Mouse (Mus musculus): ENCODE results near the gene Msi1. TPM values are rescaled to one million over a fixed set of nuclear protein-coding genes. Genes with fewer than 3 reads are reported as not detected.

Msi1 gene
- polyA plus RNA-seq, 1 experiment from 2014 or later, result 29.5 TPM

DNA sequence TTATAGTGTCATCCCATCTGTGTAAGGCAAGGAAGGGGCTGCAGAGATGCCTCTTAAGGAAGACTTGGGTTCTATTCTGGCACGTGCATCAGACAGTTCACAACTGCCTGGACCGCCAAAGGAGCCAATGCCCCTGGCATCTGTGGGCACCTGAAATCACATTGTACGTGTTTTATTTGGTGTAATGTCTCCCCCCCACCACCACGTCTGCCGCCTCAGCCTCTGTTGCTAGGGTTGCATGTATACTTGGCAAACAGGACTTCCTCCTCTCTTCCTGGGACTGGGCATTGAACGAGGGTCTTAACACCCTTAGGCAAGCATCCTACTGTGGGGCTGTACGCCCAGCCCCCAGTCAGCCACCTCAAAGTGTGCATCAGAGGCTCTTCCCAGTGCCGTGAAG, 24.2 kb upstream of the Msi1 start:
- Histone ChIP-seq H3K4me2 (no peak overlapping the region), H3K27ac (no peak overlapping the region), H3K27me3 (no peaks in the 10 kb centered on the region), H3K36me3 (no peaks in the 10 kb centered on the region), H3K4me3 (replicated peaks) (no peak overlapping the region), H3K9me3 (no peaks in the 10 kb centered on the region), H3K4me1 (replicated peaks) (peaks cover 14% of the 10 kb centered on the region), H3K9ac (replicated peaks) (no peak overlapping the region)
- WGBS, result 60% methylated on average over 8 of the region's 8 CpGs
- ATAC-seq (ENCODE audit: insufficient number of reproducible peaks, insufficient read depth, low FRiP score, low TSS enrichment, low read depth), result no peak

DNA sequence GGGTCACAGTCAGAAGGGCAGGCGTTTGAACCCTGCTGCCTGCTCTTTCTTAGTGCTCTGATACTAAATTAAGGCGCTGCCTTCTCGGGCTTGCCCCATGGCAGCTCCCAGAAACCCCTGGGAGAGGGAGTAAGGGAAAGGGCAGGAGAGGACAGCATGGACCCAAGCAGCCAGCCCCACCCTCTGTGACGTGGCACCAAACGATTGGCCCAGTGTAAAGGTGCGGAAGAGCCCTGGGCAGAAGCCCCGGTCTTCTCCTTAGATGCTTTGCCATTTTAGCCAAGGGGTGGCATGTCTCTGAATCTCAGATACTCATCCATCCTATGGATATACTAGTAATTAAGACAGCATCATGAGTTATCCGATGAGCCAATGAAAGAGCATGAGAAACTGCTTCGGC, 21.3 kb upstream of the Msi1 start:
- Histone ChIP-seq H3K4me2 (peak overlapping the region; percentile 20), H3K4me1 (replicated peaks) (peaks cover 14% of the 10 kb centered on the region), H3K27me3 (no peaks in the 10 kb centered on the region), H3K36me3 (no peaks in the 10 kb centered on the region), H3K9ac (replicated peaks) (no peak overlapping the region), H3K4me3 (replicated peaks) (no peak overlapping the region; the same call in 1 of the 2 replicates), H3K27ac (no peak overlapping the region), H3K9me3 (no peaks in the 10 kb centered on the region)
- 31% methylated on average over 9 of the region's 9 CpGs for WGBS
- 0 out of 2 replicates have a peak, but pooled peaks have one; percentile 35 for ATAC-seq (ENCODE audit: insufficient number of reproducible peaks, insufficient read depth, low FRiP score, low TSS enrichment, low read depth)

DNA sequence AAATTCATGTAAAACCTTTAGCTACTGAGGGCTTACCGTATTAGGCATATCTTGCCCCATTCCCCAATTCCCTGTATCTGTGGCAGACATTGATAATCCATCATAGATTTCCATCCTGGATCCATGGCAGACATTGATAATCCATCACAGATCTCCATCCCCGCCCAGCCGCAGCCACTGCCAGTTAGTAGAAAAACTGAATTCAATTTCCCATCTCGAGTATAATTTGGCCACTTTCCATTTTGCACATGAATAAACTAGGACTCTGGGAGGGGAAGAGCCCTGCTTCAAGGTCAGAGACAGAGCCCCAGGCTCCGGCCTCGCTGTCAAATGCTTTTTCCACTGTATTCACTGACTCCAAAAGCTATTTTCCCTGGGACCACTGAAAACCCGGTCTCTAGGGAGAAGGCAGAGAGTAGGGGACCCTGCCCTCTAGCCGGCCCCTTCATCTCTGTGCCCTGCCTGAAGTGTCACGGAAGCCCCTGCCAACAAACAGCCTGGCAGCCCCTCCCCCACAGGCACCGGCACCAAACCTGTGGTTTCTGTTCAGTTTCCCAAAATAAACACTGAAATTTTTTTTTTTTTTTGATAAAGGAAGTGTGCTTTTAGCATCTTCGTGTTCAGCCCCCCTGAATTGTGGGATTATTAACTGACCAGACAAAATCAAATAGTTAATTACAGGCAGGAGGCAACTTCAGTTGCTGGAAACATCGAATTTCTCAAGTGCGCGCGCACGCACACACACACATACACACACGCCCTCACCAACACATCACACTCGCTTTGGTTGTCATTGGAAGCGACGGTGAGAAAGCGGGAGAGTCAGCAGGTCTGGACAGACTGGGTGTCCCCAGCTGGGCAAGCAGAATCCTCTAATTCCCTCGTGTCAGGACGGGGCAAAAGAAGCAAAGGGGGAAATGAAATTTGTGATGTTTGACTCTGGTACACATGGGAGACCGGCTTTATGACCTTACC, 14.0 kb upstream of the Msi1 start:
- H3K27ac ChIP-seq, result no peak overlapping the region
- H3K4me1 ChIP-seq (replicated peaks), result peaks cover 3% of the 10 kb centered on the region; the same call in 1 of the 2 replicates
- H3K4me3 ChIP-seq (replicated peaks), result 0 out of 2 replicates have a peak overlapping the region, but pooled peaks have one; percentile 1
- no peaks in the 10 kb centered on the region for H3K36me3 ChIP-seq
- peak overlapping the region; percentile 42 for H3K4me2 ChIP-seq
- no peaks in the 10 kb centered on the region for H3K27me3 ChIP-seq
- 60% methylated on average over 24 of the region's 24 CpGs for WGBS
- no peak for ATAC-seq (ENCODE audit: insufficient number of reproducible peaks, insufficient read depth, low FRiP score, low TSS enrichment, low read depth)
- H3K9ac ChIP-seq (replicated peaks), result no peak overlapping the region
- H3K9me3 ChIP-seq, result peaks cover 12% of the 10 kb centered on the region; the same call in 1 of the 2 replicates

DNA sequence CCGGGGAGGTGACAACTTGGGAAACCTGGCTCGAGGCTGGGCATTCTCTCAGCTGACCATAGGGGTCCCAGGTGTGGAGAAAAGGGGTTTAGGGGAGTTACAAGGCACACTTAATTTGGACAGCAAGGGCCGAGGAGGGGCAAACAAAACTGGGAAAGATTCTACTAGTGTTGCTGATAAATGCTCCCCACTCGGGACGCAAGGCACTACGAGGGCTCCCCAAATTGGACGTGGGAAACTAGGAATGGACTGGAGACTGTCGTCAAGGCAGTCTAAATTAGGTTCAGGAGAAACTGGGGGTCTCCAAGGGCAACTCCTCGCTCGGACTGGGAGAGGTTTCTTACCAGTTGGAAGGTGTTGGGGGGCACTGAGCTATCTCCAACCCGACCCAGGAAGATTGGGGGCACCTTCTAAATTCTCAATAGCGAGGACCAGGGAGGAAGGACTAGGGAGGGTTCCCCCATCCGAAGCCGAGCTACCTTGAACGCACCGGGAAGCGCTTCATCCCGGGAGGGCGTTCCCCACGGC, 504 bp upstream of the Msi1 start:
- Histone ChIP-seq H3K4me3 (replicated peaks) (peak overlapping the region; percentile 98), H3K4me1 (replicated peaks) (peaks cover 44% of the 10 kb centered on the region), H3K4me2 (peak overlapping the region; percentile 93), H3K9me3 (no peaks in the 10 kb centered on the region), H3K36me3 (peaks cover 24% of the 10 kb centered on the region), H3K27ac (peak overlapping the region; percentile 91), H3K9ac (replicated peaks) (peak overlapping the region; percentile 99), H3K27me3 (peaks cover 13% of the 10 kb centered on the region; the same call in 1 of the 2 replicates)
- ATAC-seq (ENCODE audit: insufficient number of reproducible peaks, insufficient read depth, low FRiP score, low TSS enrichment, low read depth), result no peak; the same call in 1 of the 2 replicates
- whole genome bisulfite sequencing, result under 1% methylated on average over 20 of the region's 20 CpGs

DNA sequence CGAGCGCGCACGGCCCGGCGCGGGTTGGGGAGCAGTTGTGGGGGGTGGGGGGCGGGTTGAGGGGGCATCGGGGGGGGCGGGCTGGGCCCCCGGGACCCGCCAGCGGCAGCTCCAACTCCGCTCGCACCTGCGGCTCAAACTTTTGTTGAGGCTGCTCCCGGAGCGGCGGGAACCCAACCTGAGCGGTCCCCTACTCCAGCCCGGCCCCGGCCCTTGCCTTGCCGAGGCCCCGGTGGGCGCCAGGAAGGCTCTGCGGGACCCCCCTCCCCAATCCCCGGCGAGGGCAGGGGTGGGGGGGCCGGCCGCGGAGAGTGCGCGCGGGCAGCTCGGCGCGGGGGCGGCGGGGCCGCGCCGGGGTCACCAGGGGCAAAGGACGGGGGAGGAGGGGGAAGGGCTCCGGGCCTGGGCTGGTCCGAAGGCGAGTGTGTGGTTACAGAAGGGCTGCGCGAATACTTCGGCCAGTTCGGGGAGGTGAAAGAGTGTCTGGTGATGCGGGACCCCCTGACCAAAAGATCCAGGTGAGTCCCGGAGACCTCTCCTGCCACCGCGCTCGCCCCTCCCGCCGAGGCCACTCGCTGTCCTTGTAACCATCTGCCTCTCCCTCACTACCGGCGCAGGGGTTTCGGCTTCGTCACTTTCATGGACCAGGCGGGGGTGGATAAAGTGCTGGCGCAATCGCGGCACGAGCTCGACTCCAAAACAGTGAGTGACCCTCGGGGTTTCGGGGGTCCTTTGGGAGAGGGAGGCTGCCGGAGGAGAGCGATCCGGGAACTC, 975 bp downstream of the Msi1 start:
- Histone ChIP-seq H3K9ac (replicated peaks) (peak overlapping the region; percentile 99), H3K4me3 (replicated peaks) (peak overlapping the region; percentile 98), H3K4me2 (peak overlapping the region; percentile 93), H3K36me3 (peaks cover 28% of the 10 kb centered on the region), H3K4me1 (replicated peaks) (peaks cover 59% of the 10 kb centered on the region), H3K27ac (peak overlapping the region; percentile 91), H3K9me3 (no peaks in the 10 kb centered on the region), H3K27me3 (peaks cover 13% of the 10 kb centered on the region; the same call in 1 of the 2 replicates)
- ATAC-seq (ENCODE audit: insufficient number of reproducible peaks, insufficient read depth, low FRiP score, low TSS enrichment, low read depth), result no peak
- WGBS, result 1% methylated on average over 62 of the region's 73 CpGs

DNA sequence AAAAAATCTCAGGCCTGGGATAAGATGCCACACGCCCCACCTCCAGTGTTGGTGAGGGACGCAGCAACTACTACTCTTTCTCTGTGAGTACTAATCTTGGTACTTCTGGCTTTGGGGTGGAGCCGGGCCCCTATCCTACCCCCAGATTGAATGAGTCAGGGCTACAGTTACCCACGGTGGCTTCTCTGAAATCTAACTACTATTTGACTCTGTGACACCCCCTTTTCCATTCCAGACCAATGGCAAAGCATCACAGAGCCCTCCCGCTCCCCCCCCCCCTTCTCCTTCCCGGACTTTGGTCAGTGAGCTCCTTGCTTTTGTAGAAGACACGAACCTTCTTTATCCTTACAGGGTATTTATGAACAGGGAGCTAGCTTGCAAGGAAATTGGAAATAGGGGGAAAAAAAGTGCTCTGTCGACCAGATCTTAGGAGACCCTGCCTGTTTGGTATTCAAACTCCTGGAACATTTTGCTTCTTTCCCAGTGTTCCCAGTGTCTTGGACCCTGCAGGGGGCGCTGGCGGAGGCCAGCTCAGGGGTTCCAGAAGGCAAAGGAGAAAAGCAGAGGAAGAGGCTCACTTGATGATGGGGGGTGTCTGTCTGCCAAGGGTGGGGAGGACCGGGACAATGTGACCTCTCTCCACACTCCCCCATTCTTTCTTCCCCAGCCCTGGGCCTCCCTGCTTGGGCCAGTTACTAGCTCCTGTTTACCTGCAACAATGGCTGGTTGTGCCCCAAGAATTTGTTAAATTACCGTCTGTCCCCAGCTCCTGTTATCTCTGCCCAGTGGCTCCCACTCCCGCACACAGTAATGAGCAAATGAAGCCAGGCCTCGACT, 1.9 kb downstream of the Msi1 start:
- Histone ChIP-seq H3K9ac (replicated peaks) (peak overlapping the region; percentile 99), H3K4me3 (replicated peaks) (peak overlapping the region; percentile 98), H3K27ac (peak overlapping the region; percentile 91), H3K36me3 (peaks cover 28% of the 10 kb centered on the region), H3K4me1 (replicated peaks) (peaks cover 68% of the 10 kb centered on the region), H3K4me2 (peak overlapping the region; percentile 93), H3K9me3 (no peaks in the 10 kb centered on the region), H3K27me3 (peaks cover 13% of the 10 kb centered on the region; the same call in 1 of the 2 replicates)
- WGBS, result 6% methylated on average over 14 of the region's 14 CpGs
- no peak for ATAC-seq (ENCODE audit: insufficient number of reproducible peaks, insufficient read depth, low FRiP score, low TSS enrichment, low read depth)

DNA sequence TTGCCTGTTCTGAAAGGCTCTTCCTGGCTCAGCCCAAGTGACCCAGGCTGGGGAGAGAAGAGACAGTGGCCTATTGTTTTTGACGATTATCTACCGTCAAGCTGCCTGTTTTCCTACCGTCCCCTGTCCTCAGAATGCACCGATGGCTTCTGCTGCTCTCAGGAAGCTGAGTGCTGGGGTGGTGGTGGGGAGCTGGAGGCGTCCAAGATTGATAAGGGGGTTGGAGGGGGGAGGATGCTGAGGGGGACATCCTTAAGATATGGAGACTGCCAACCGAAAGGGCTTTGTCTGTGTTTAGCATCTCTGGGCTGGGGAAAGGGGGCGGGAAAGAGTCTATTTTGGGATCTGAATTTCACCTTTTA, 2.5 kb downstream of the Msi1 start:
- Histone ChIP-seq H3K27me3 (peaks cover 13% of the 10 kb centered on the region; the same call in 1 of the 2 replicates), H3K4me1 (replicated peaks) (peaks cover 74% of the 10 kb centered on the region), H3K9ac (replicated peaks) (peak overlapping the region; percentile 99), H3K27ac (0 out of 2 replicates have a peak overlapping the region, but pooled peaks have one; percentile 45), H3K4me2 (peak overlapping the region; percentile 93), H3K9me3 (no peaks in the 10 kb centered on the region), H3K36me3 (peaks cover 28% of the 10 kb centered on the region), H3K4me3 (replicated peaks) (peak overlapping the region; percentile 98)
- WGBS, result 57% methylated on average over 7 of the region's 7 CpGs
- ATAC-seq (ENCODE audit: insufficient number of reproducible peaks, insufficient read depth, low FRiP score, low TSS enrichment, low read depth), result no peak

DNA sequence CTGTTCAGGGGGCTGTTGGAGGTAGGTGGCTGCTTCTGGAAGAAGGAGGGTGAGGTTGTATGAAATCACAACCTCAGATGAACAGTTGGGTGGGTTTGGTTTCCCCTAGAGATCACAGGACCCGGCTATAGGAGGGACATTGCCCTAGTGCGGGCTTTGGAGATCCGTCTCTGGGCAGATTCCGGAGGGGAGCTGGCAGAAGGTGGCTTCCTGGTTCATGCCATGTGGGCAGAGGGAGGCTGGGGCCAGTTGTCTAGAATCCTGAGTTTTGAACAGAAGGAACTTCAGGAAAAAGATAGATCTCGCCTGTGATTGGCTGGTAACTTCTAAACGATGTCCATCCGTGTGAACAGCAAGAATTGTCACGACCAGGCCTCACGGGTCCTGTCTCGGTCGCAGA, 3.0 kb downstream of the Msi1 start:
- ATAC-seq (ENCODE audit: insufficient number of reproducible peaks, insufficient read depth, low FRiP score, low TSS enrichment, low read depth), result no peak
- Histone ChIP-seq H3K4me1 (replicated peaks) (peaks cover 79% of the 10 kb centered on the region), H3K9me3 (no peaks in the 10 kb centered on the region), H3K27me3 (peaks cover 9% of the 10 kb centered on the region; the same call in 1 of the 2 replicates), H3K27ac (0 out of 2 replicates have a peak overlapping the region, but pooled peaks have one; percentile 23), H3K9ac (replicated peaks) (0 out of 2 replicates have a peak overlapping the region, but pooled peaks have one; percentile 99), H3K36me3 (peaks cover 29% of the 10 kb centered on the region), H3K4me2 (peak overlapping the region; percentile 93), H3K4me3 (replicated peaks) (0 out of 2 replicates have a peak overlapping the region, but pooled peaks have one; percentile 98)
- 80% methylated on average over 11 of the region's 11 CpGs for WGBS

DNA sequence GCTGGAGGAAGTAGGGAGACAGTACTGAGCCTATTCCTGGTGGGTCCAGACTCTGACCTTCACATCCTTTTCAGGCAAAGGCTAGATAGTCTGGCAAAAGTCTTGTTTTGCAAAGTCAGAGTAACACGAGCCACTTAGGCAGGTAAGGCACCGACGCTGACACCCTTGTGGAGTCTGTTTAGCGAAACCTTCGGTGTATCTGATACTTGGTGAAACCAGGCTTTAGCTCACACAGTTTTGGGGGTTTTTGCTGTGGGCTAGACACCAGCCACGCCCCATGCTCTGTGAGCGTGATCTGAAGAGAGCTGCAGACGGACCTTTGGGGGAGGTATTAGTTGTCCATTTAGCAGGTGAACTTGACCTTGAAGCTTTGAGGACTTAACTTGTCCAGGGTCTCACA, 3.8 kb downstream of the Msi1 start:
- Histone ChIP-seq H3K4me3 (replicated peaks) (no peak overlapping the region), H3K4me2 (0 out of 2 replicates have a peak overlapping the region, but pooled peaks have one; percentile 93)

DNA sequence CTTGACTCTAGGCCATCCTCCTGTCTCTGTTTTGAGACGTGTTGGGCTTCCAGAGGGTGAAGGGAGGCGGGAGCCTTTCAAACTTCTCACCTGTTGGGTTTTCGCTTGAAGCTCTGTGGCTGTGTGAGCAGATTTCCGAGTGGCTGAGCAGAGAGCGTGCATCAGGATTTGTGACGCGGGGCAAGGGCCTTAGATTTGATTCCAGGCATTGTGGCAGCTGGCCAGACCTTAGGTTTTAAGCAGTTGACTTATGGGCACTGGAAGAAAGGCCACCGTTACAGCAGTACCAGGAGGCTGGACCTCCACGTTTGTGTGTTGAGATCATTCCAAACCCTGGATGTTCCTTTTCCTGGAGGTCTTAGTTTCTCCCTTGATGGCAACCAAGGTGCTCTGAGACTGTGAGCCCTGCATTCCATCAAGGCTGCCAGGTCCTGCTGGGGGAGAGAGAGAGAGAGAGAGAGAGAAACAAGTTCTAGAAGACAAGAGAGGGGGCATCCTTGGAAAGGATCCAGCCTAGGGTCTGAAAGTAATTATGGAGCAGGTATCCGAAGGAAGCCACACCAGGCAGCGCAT, 5.0 kb downstream of the Msi1 start:
- Histone ChIP-seq H3K36me3 (peaks cover 48% of the 10 kb centered on the region), H3K4me2 (peak overlapping the region; percentile 71), H3K9ac (replicated peaks) (peak overlapping the region; percentile 31; the same call in 1 of the 2 replicates), H3K4me3 (replicated peaks) (no peak overlapping the region), H3K4me1 (replicated peaks) (peaks cover 85% of the 10 kb centered on the region), H3K9me3 (no peaks in the 10 kb centered on the region), H3K27ac (peak overlapping the region; percentile 98), H3K27me3 (no peaks in the 10 kb centered on the region)
- 30% methylated on average over 11 of the region's 11 CpGs for WGBS
- no peak for ATAC-seq (ENCODE audit: insufficient number of reproducible peaks, insufficient read depth, low FRiP score, low TSS enrichment, low read depth)

More for the DNA sequence above, 3.8 kb downstream of the Msi1 start:
- Histone ChIP-seq H3K27ac (no peak overlapping the region), H3K4me1 (replicated peaks) (peaks cover 84% of the 10 kb centered on the region), H3K27me3 (peaks cover 6% of the 10 kb centered on the region; the same call in 1 of the 2 replicates), H3K36me3 (peaks cover 37% of the 10 kb centered on the region), H3K9me3 (no peaks in the 10 kb centered on the region), H3K9ac (replicated peaks) (0 out of 2 replicates have a peak overlapping the region, but pooled peaks have one; percentile 23)
- no peak for ATAC-seq (ENCODE audit: insufficient number of reproducible peaks, insufficient read depth, low FRiP score, low TSS enrichment, low read depth)
- 84% methylated on average over 8 of the region's 8 CpGs for WGBS

Data from limb, embryonic 12.5 days (tissue).